8 mouse cellular contexts compared by ENCODE assay signal in the genomic region with DNA sequence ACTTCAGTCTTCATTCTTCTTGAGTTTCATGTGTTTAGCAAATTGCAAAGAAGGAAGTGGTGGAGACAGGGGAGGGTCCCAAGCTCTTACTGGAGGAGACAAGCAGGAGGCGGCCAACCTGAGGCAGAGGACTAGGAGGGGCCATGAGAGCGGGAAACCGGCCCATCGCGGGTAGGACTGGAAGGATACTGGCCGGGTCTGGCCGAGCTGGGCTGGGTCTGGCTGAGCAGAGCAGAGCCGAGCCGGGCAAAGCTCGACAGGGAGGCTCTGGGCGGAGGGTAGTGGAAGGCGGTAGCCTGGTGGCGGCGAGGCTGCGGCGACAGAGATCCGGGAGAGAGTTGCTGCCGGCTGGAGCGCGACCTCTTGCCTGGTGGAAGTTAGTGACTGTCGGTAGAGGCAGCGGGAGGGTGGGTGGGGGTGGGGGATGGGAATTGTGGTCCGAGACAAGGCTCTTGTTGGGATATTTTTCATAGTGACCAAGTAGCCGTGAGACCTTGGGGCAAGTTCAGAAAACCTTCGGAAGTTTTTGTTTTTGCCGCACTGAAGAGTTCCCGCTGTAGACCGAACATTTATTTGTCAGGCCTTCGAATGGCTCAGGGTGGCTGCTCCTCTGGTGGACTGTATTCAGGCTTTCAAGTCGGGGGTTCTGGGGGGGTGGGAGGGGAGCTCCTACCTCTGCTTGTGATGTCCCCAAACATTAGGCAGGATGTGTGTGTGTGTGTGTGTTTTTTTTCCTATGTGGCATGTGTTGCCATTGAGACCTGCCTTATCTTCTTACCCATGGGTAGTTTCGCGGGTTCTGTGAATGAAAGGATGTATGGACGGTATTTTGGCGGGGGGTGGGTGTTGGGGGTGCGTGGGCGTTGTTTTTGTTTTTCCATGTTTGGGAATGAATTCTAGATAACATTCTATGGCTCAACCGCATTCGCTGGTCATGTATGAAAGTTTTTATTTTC. TPM values are rescaled to one million over a fixed set of nuclear protein-coding genes. Genes with fewer than 3 reads are reported as not detected.
DNase-seq lines count a peak whose midpoint lies in the region; ATAC-seq and TF ChIP-seq lines count a peak whose summit lies in the region.

Slc43a3 (plus strand) TSS at position 106 of the 956 bp plus-strand sequence.

- peak within 1 kb of the TSS; percentile 83 for H3K27ac ChIP-seq in heart, embryonic 15.5 days
- no peak within 1 kb of the TSS for H3K27ac ChIP-seq in left cerebral cortex, adult 2 months

- H3K4me1 ChIP-seq in heart, embryonic 15.5 days (replicated peaks): peaks cover 18% of the 10 kb centered on the region
- peaks cover 38% of the 10 kb centered on the region for H3K4me1 ChIP-seq in megakaryocyte, embryonic 14.5 days

- H3ac ChIP-seq in C2C12 (ENCODE audit: control insufficient read depth, insufficient read length, low read depth): peak within 1 kb of the TSS; percentile 88

- no peaks in the 10 kb centered on the region for H3K36me3 ChIP-seq in C2C12 (ENCODE audit: control insufficient read depth, insufficient read depth)
- no peaks in the 10 kb centered on the region for H3K36me3 ChIP-seq in heart, embryonic 15.5 days
- peaks cover 22% of the 10 kb centered on the region for H3K36me3 ChIP-seq in megakaryocyte, embryonic 14.5 days (replicated peaks; ENCODE audit: low read length)

- no peak for TF ChIP-seq CTCF in C2C12 (IDR thresholded peaks at IDR 0.05; ENCODE audit: control insufficient read depth, insufficient read depth, insufficient read length)
- TF ChIP-seq CTCF in left cerebral cortex, adult 2 months (IDR thresholded peaks at IDR 0.05): no peak

- peak; percentile 89 for DNase-seq in kidney, postnatal 14 days
- DNase-seq in spleen, adult 12 weeks (ENCODE audit: low spot score): peak; percentile 70
- DNase-seq in left cerebral cortex, adult 2 months (ENCODE audit: extremely low spot score in 1 of 2, low spot score in 2 of 2): no peak

- no peaks in the 10 kb centered on the region for H3K27me3 ChIP-seq in C2C12 (ENCODE audit: control insufficient read depth, insufficient read depth, insufficient read length)
- no peaks in the 10 kb centered on the region for H3K27me3 ChIP-seq in heart, embryonic 15.5 days
- no peaks in the 10 kb centered on the region for H3K27me3 ChIP-seq in megakaryocyte, embryonic 14.5 days (replicated peaks)

- WGBS in heart, embryonic 15.5 days: 11% methylated on average over 38 of the region's 38 CpGs

- peak; percentile 85 for ATAC-seq in activated CD4-positive, CD25-positive, alpha-beta regulatory T cell, adult 4 months
- ATAC-seq in erythroblast, adult 5-6 weeks (replicated peaks; ENCODE audit: low FRiP score, poor library complexity, severe bottlenecking): peak; percentile 61
- ATAC-seq in heart, embryonic 15.5 days (replicated peaks; ENCODE audit: insufficient number of reproducible peaks, insufficient read depth, low FRiP score, low read depth): peak; percentile 90

- H3K79me3 ChIP-seq in C2C12 (ENCODE audit: low read depth): no peaks in the 10 kb centered on the region

- intact Hi-C loops in left cerebral cortex, adult 2 months (cut with DNase I): no loop called here

- H3K9ac ChIP-seq in heart, embryonic 15.5 days: peak within 1 kb of the TSS; percentile 70

- peak within 1 kb of the TSS; percentile 11 for H3K4me3 ChIP-seq in C2C12 (ENCODE audit: insufficient read depth, poor library complexity, severe bottlenecking)
- H3K4me3 ChIP-seq in heart, embryonic 15.5 days: peak within 1 kb of the TSS; percentile 60
- peak within 1 kb of the TSS; percentile 92 for H3K4me3 ChIP-seq in megakaryocyte, embryonic 14.5 days (replicated peaks)
- no peak within 1 kb of the TSS for H3K4me3 ChIP-seq in left cerebral cortex, adult 2 months

- H3K9me3 ChIP-seq in heart, embryonic 15.5 days (replicated peaks): no peaks in the 10 kb centered on the region
- H3K9me3 ChIP-seq in megakaryocyte, embryonic 14.5 days: peaks cover 10% of the 10 kb centered on the region; the same call in 1 of the 2 replicates

- H3K79me2 ChIP-seq in C2C12 (ENCODE audit: control insufficient read depth, insufficient read depth): no peaks in the 10 kb centered on the region

- H3K4me2 ChIP-seq in heart, embryonic 15.5 days: peak within 1 kb of the TSS; percentile 73

TF ChIP-seq in C2C12, 6 proteins besides CTCF, POLR2A, EP300 and RAD21:
- TF ChIP-seq FOSL1 (IDR thresholded peaks at IDR 0.05; ENCODE audit: insufficient read depth, low read length, poor library complexity, severe bottlenecking): no peak
- no peak for TF ChIP-seq MAX (IDR thresholded peaks at IDR 0.05)
- TF ChIP-seq MYOD1 (IDR thresholded peaks at IDR 0.05; ENCODE audit: control insufficient read depth, insufficient read length, low read depth): no peak
- no peak for TF ChIP-seq USF1 (IDR thresholded peaks at IDR 0.05; ENCODE audit: low read depth)
- no peak for TF ChIP-seq MYOG (IDR thresholded peaks at IDR 0.05; ENCODE audit: control insufficient read depth, extremely low read depth, insufficient read length)
- no peak for TF ChIP-seq CEBPB (IDR thresholded peaks at IDR 0.05; ENCODE audit: low read depth)

RNA-seq across cellular contexts. Expression of gene Slc43a3, which starts in this region (rescaled TPM):
- 10.5 TPM for polyA plus RNA-seq in C2C12 (2012; fragmentation: generic; extraction: Trizol)
- 10 to 100 TPM; 15.5 to 15.6 TPM for polyA plus RNA-seq in activated CD4-positive, CD25-positive, alpha-beta regulatory T cell, adult 4 months (2017; shearing (Covaris generic))
- total RNA-seq in erythroblast, adult 5-6 weeks (2015; ENCODE audit: low replicate concordance): 207 and 247 TPM in 2 replicates
- 227 and 246 TPM in 2 replicates for total RNA-seq in erythroblast, adult 5-6 weeks (2017; ENCODE audit: low replicate concordance)
- polyA plus RNA-seq in heart, embryonic 15.5 days (2015; fragmentation: Nextera tagmentation; extraction: Ambion mirVana): 35.8 and 40.8 TPM in 2 replicates
- 4.4 and 9.1 TPM in 2 replicates for polyA plus RNA-seq in megakaryocyte, embryonic 14.5 days (2012; ENCODE audit: insufficient read depth, low replicate concordance)
- under 1 TPM in 1 of 2 experiments, not detected in 1; 0.14 TPM for total RNA-seq in left cerebral cortex, adult 2 months (2021)

Comparison
In these comparisons a context has a peak if more than half of its experiments do, and no peak if none do; other contexts are left out.
1. RNA of gene Slc43a3 (total RNA-seq): 207 to 247 TPM in erythroblast, adult 5-6 weeks; 0.14 TPM in left cerebral cortex, adult 2 months; every median in the first group is over 100 times any median in the second.
2. DNase-seq: peak in kidney, postnatal 14 days (single experiment) and spleen, adult 12 weeks (single experiment); none in left cerebral cortex, adult 2 months (0 of 2).
3. Peak in every context shown above with its lines, with median percentiles within 50 percentile points of each other: ATAC-seq.